Mouse (Mus musculus) cerebellum, adult 2 months (tissue): ENCODE data around the gene Lrrc71.

ENCODE experiments used
- CTCF ChIP-seq: fragments of 200-500 bp; IDR thresholded peaks from 2 replicates; pipeline ENCODE4 v1.5.1; 2011; ENCODE audit warnings: low read depth, mild to moderate bottlenecking, control low read depth, low read length, moderate library complexity, borderline replicate concordance; ENCODE audit not compliant: insufficient read depth
- POLR2A ChIP-seq: fragments of 200-500 bp; IDR thresholded peaks from 2 replicates; pipeline ENCODE4 v1.6.1; 2011; ENCODE audit warnings: low read length, control low read depth, borderline replicate concordance; ENCODE audit not compliant: insufficient read depth

DNA sequence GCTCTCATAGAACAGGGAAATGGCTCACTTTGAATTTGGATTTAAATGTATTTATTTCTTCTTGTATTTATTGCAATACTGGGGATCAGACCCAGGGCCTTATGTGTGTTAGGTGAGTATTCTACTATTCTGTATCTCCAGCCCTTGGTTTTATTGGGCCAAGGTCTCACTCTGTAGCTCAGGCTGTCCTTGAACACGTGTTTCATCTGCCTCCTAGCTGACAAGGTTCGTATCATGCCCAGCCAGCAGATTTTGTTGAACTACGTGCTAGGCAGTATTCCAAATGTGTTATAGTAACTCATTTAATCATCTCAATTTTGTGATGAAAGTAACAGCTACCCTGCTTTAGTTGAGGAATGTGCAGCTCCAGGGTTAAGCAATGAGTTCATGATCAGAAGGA is 6.4 kb downstream of the Lrrc71 start:
- no peak for TF ChIP-seq POLR2A
- no peak for TF ChIP-seq CTCF
